Mouse (Mus musculus): Measurements from ENCODE around the gene Hist1h3e. TPM values are rescaled to one million over a fixed set of nuclear protein-coding genes. Genes with fewer than 3 reads are reported as not detected.

The Hist1h3e gene
- polyA plus RNA-seq, 1 experiment from 2014 or later: 4.4 TPM

DNA sequence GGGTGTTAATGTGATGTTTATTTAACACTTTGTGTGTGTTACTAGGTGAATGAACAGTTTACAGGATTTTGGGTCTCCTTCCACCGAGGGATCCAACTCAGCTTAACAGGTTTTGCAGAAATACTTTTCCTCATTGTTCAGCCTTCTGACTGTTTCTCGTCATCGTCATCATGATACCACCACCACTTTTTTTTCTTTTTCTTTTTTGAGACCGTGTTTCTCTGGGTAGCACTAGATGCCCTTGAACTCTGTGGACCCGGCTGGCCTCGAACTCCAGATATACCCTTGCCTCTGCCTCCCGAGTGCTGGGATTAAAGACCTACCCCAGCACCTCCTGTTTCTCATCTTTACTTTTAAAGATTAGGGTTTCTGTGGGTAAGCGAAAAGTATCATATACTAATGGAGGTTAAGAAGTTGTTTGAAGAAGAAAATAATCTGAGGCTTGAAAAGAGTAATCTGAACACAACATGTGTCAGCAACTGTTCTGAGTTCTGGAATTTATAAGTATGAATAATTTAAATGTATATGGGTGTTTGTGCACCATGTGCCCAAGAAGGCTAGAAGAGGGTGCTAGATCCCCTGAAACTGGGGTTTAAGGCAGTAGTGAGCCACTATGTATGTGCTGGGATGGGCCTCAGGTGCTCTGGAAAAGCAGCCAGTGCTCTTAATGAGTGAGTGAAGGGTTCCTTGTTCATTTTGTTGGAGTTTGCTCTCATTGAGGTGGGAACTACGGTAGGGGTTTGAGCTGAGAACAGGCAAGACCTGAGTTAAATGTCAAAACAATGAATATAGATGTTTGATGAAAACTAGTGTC lies 29.7 kb downstream of the Hist1h3e start:
- no peaks in the 10 kb centered on the region for H3K36me3 ChIP-seq (ENCODE audit: control insufficient read depth, insufficient read depth, low read length)
- peak overlapping the region; percentile 56 for H3K4me3 ChIP-seq (ENCODE audit: low read depth, low read length)
- ATAC-seq (ENCODE audit: low read depth): no peak
- no peak for DNase-seq (ENCODE audit: low spot score)
- 18% methylated on average over 9 of the region's 9 CpGs for WGBS
- peak overlapping the region; percentile 79 for H3K9ac ChIP-seq (ENCODE audit: low read depth, low read length)
- peak overlapping the region; percentile 78 for H3K4me2 ChIP-seq (ENCODE audit: low read depth, low read length)
- H3K9me3 ChIP-seq (ENCODE audit: control insufficient read depth, low read length): no peaks in the 10 kb centered on the region
- peaks cover 34% of the 10 kb centered on the region for H3K4me1 ChIP-seq (ENCODE audit: control insufficient read depth, insufficient read depth, low read length)
- peak overlapping the region; percentile 99 for H3K27ac ChIP-seq (replicated peaks; ENCODE audit: low read depth, low read length)
- H3K27me3 ChIP-seq (replicated peaks; ENCODE audit: control insufficient read depth, insufficient read depth, low read length): no peaks in the 10 kb centered on the region

DNA sequence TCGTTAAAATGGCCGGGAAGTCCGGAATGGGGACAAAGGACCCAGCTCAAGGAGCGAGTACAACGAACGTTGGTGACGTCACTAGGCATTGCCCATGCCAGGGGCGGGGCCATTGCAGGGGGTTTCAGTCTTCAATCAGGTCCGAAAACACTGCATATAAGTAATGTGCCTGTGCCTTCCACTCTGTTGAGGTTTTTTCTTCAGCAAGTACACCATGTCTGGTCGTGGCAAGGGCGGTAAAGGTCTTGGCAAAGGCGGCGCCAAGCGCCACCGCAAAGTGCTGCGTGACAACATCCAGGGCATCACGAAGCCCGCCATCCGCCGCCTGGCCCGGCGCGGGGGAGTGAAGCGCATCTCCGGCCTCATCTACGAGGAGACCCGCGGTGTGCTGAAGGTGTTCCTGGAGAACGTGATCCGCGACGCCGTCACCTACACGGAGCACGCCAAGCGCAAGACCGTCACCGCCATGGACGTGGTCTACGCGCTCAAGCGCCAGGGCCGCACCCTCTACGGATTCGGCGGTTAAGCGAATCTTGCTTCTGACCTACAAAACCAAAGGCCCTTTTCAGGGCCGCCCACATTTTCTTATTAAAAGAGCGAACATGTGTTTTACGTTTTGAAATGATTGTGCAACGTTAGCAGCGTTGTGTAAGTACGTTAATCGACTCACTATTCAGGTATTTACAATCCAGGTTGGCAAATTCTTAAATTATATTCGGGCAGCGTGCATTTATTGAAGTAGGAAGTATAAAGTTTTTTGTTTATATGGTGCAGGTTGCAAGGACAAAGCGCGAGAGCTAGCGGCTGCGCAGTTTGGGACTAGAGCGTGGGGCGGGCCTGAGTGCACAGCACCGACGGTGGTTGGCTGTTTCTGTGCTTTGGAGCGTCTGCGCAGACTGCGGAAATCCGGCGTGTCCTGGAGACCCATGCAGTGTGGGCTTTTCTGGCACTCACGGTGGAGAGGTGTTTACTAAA lies 31.0 kb downstream of the Hist1h3e start, which contains the start of gene Hist1h4h:
Hist1h4h (plus strand) TSS at position 150 of the 975 bp plus-strand sequence.
- Histone ChIP-seq H3K9ac (ENCODE audit: low read depth, low read length) (peak within 1 kb of the TSS; percentile 79), H3K27ac (replicated peaks; ENCODE audit: low read depth, low read length) (peak within 1 kb of the TSS; percentile 99), H3K4me2 (ENCODE audit: low read depth, low read length) (peak within 1 kb of the TSS; percentile 78), H3K9me3 (ENCODE audit: control insufficient read depth, low read length) (no peaks in the 10 kb centered on the region), H3K4me3 (ENCODE audit: low read depth, low read length) (peak within 1 kb of the TSS; percentile 56), H3K4me1 (ENCODE audit: control insufficient read depth, insufficient read depth, low read length) (peaks cover 23% of the 10 kb centered on the region), H3K27me3 (replicated peaks; ENCODE audit: control insufficient read depth, insufficient read depth, low read length) (no peaks in the 10 kb centered on the region), H3K36me3 (ENCODE audit: control insufficient read depth, insufficient read depth, low read length) (no peaks in the 10 kb centered on the region)
- peak; percentile 98 for DNase-seq (ENCODE audit: low spot score)
- under 1% methylated on average over 43 of the region's 70 CpGs for WGBS
- peak; percentile 84 for ATAC-seq (ENCODE audit: low read depth)

DNA sequence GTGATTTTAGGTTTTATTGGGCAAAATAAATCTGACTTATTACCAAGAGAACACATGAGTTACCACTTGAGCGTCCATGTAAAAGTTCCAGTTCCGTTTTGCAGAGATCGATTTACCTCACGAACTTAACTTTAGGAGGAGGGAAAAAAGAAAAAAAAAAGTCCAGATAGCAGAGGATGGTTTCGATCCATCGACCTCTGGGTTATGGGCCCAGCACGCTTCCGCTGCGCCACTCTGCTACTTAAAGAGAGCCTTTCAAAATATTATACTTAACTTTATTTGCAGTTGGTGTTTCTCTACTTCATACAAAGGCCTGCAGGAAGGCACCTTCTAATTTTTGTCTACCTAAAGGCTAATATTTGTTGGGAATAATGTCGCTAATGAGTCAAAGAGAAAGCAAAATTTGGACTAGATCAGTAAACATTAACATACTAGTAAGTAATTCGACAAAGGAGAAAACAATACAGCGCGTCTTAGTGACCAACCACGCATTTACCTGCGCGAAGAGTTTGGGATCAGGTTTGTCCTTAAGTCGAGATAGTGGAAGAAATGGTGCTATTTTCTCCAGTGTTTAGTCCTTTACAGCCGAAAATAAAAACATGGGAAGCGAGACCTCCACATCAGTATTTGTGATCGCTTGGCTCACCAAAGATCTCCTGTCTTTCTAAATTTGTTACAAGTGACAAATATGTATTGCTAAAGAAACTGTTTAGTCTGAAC lies 31.8 kb downstream of the Hist1h3e start:
- Histone ChIP-seq H3K4me2 (ENCODE audit: low read depth, low read length) (peak overlapping the region; percentile 78), H3K27ac (replicated peaks; ENCODE audit: low read depth, low read length) (peak overlapping the region; percentile 99), H3K9ac (ENCODE audit: low read depth, low read length) (peak overlapping the region; percentile 79), H3K27me3 (replicated peaks; ENCODE audit: control insufficient read depth, insufficient read depth, low read length) (no peaks in the 10 kb centered on the region), H3K9me3 (ENCODE audit: control insufficient read depth, low read length) (no peaks in the 10 kb centered on the region), H3K36me3 (ENCODE audit: control insufficient read depth, insufficient read depth, low read length) (no peaks in the 10 kb centered on the region), H3K4me3 (ENCODE audit: low read depth, low read length) (peak overlapping the region; percentile 56), H3K4me1 (ENCODE audit: control insufficient read depth, insufficient read depth, low read length) (peaks cover 21% of the 10 kb centered on the region)
- DNase-seq (ENCODE audit: low spot score) (peak; percentile 68), ATAC-seq (ENCODE audit: low read depth) (no peak)
- under 1% methylated on average over 20 of the region's 20 CpGs for WGBS

DNA sequence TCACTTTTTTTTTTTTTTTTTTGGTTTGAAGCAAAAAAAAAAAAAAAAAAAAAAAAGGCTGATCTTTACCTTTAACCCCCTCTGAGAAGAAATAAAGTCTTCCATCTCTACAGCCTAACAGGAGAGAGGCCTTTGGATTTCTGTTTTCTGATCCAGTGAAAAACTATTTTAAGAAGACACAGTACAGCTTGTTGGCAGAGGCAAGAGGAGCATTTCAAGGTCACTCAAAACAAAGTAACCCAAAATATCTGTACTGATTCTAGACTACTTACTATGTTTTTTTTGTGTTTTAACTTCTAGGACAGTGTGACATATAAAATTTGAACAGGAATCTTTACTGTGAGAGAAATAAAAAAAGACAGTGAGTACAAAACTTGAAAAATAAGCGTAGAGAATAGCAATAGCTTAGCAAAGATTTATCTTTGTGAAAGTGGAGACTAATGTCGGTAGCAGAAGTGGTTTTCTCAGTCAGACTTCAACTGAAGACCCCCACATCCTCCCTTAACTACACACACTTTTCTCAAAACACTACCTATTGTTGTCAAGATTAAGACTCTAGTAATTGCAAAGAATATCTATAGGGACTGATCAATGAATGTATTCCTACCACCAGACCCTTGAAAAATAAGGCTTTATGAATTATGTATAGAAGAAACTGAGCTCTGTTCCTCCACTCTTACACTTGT lies 32.5 kb downstream of the Hist1h3e start:
- no peaks in the 10 kb centered on the region for H3K9me3 ChIP-seq (ENCODE audit: control insufficient read depth, low read length)
- peak overlapping the region; percentile 56 for H3K4me3 ChIP-seq (ENCODE audit: low read depth, low read length)
- H3K27ac ChIP-seq (replicated peaks; ENCODE audit: low read depth, low read length): peak overlapping the region; percentile 99
- H3K27me3 ChIP-seq (replicated peaks; ENCODE audit: control insufficient read depth, insufficient read depth, low read length): no peaks in the 10 kb centered on the region
- no peak for ATAC-seq (ENCODE audit: low read depth)
- H3K9ac ChIP-seq (ENCODE audit: low read depth, low read length): peak overlapping the region; percentile 79
- DNase-seq (ENCODE audit: low spot score): no peak
- 25% methylated on average over 2 of the region's 2 CpGs for WGBS
- H3K4me2 ChIP-seq (ENCODE audit: low read depth, low read length): peak overlapping the region; percentile 78
- peaks cover 21% of the 10 kb centered on the region for H3K4me1 ChIP-seq (ENCODE audit: control insufficient read depth, insufficient read depth, low read length)
- no peaks in the 10 kb centered on the region for H3K36me3 ChIP-seq (ENCODE audit: control insufficient read depth, insufficient read depth, low read length)

DNA sequence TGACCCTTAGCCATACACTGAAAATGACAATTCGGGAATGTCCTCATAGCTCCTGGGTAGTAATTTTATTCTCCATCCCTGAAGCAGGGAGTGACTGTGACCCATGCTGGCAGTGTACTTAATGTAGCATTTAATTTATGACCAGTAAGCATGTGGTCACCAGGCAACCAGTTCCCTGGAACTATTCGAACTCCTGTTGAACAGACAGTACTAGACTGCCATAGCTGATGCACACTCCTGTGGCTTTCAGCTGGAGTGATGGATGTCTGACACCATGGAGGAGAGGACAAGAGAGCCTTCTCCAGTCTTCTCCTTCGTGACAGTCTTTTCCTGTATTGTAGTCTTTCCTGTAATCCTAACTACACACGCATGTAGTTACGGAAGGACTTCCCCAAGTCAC lies 33.2 kb downstream of the Hist1h3e start:
- no peaks in the 10 kb centered on the region for H3K36me3 ChIP-seq (ENCODE audit: control insufficient read depth, insufficient read depth, low read length)
- no peaks in the 10 kb centered on the region for H3K27me3 ChIP-seq (replicated peaks; ENCODE audit: control insufficient read depth, insufficient read depth, low read length)
- no peak overlapping the region for H3K27ac ChIP-seq (replicated peaks; ENCODE audit: low read depth, low read length)
- 0 out of 2 replicates have a peak overlapping the region, but pooled peaks have one; percentile 2 for H3K9ac ChIP-seq (ENCODE audit: low read depth, low read length)
- H3K4me3 ChIP-seq (ENCODE audit: low read depth, low read length): no peak overlapping the region
- DNase-seq (ENCODE audit: low spot score) (no peak), ATAC-seq (ENCODE audit: low read depth) (no peak)
- H3K9me3 ChIP-seq (ENCODE audit: control insufficient read depth, low read length): no peaks in the 10 kb centered on the region
- 75% methylated on average over 5 of the region's 5 CpGs for WGBS
- peak overlapping the region; percentile 78 for H3K4me2 ChIP-seq (ENCODE audit: low read depth, low read length)
- peaks cover 21% of the 10 kb centered on the region for H3K4me1 ChIP-seq (ENCODE audit: control insufficient read depth, insufficient read depth, low read length)

DNA sequence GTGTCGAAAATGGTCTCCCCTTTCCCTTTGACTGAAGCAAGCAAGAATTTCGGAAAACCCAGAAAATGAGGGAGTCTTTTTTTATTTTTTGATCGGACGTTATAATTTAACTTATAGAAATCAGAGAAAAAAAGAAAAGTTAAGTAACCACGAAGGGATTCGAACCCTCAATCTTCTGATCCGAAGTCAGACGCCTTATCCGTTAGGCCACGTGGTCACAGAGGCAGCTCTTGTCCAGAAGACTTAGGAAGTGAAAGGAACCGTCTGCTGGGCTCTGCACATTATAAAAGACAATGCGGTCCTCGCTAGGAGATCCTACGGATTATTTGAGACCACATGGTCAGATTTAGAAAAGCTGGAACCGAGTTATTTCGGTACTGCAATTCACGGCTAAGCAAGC lies 35.9 kb downstream of the Hist1h3e start:
- peak overlapping the region; percentile 55 for H3K4me2 ChIP-seq (ENCODE audit: low read depth, low read length)
- no peaks in the 10 kb centered on the region for H3K36me3 ChIP-seq (ENCODE audit: control insufficient read depth, insufficient read depth, low read length)
- H3K27me3 ChIP-seq (replicated peaks; ENCODE audit: control insufficient read depth, insufficient read depth, low read length): no peaks in the 10 kb centered on the region
- ATAC-seq (ENCODE audit: low read depth): peak; percentile 53; the same call in 1 of the 2 replicates
- DNase-seq (ENCODE audit: low spot score): peak; percentile 94
- under 1% methylated on average over 17 of the region's 17 CpGs for WGBS
- no peaks in the 10 kb centered on the region for H3K9me3 ChIP-seq (ENCODE audit: control insufficient read depth, low read length)
- H3K4me1 ChIP-seq (ENCODE audit: control insufficient read depth, insufficient read depth, low read length): peaks cover 7% of the 10 kb centered on the region; the same call in 1 of the 2 replicates
- H3K9ac ChIP-seq (ENCODE audit: low read depth, low read length): peak overlapping the region; percentile 52
- H3K27ac ChIP-seq (replicated peaks; ENCODE audit: low read depth, low read length): peak overlapping the region; percentile 66; the same call in 1 of the 2 replicates
- peak overlapping the region; percentile 41 for H3K4me3 ChIP-seq (ENCODE audit: low read depth, low read length)

DNA sequence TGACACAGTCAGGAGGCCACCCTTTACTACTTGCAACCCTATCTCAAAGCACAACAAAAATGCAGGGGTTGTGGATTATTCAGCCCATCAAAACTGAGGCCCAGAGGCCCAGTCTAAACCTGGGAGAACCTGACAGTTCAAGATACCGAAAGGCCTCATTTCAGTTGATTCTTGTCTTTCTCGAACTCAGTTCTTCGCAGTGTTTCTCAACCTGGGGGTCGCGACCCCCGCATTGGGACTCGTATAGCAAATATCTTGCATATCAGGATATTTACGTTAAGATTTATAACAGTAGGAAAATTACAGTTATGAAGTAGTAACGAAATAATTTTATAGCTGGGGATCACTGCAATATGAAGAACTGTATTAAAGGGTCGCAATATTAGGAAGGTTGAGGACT lies 36.3 kb downstream of the Hist1h3e start:
- peak overlapping the region; percentile 38; the same call in 1 of the 2 replicates for H3K9ac ChIP-seq (ENCODE audit: low read depth, low read length)

More for the DNA sequence above, 36.3 kb downstream of the Hist1h3e start:
- Histone ChIP-seq H3K9me3 (ENCODE audit: control insufficient read depth, low read length) (no peaks in the 10 kb centered on the region), H3K36me3 (ENCODE audit: control insufficient read depth, insufficient read depth, low read length) (no peaks in the 10 kb centered on the region), H3K27ac (replicated peaks; ENCODE audit: low read depth, low read length) (no peak overlapping the region), H3K4me1 (ENCODE audit: control insufficient read depth, insufficient read depth, low read length) (peaks cover 7% of the 10 kb centered on the region; the same call in 1 of the 2 replicates), H3K4me2 (ENCODE audit: low read depth, low read length) (peak overlapping the region; percentile 55), H3K4me3 (ENCODE audit: low read depth, low read length) (peak overlapping the region; percentile 41), H3K27me3 (replicated peaks; ENCODE audit: control insufficient read depth, insufficient read depth, low read length) (no peaks in the 10 kb centered on the region)
- ATAC-seq (ENCODE audit: low read depth): no peak
- 2% methylated on average over 10 of the region's 10 CpGs for WGBS
- DNase-seq (ENCODE audit: low spot score): no peak
